Mouse (Mus musculus): ENCODE measurements at regions not wholly inside any gene's neighbourhood (a gene's known extent, or its start where the extent isn't known, plus 50 kb on each side); places are given as distances from the start of the nearest gene placed in this dataset.

- 91% methylated on average over 1 of the region's 1 CpGs for WGBS
- Histone ChIP-seq H3K36me3 (ENCODE audit: control insufficient read depth, insufficient read depth, low read length) (no peaks in the 10 kb centered on the region), H3K27me3 (replicated peaks; ENCODE audit: control insufficient read depth, insufficient read depth, low read length) (no peaks in the 10 kb centered on the region), H3K4me2 (ENCODE audit: low read length) (no peak overlapping the region), H3K9me3 (ENCODE audit: control insufficient read depth, low read length) (no peaks in the 10 kb centered on the region), H3K4me1 (ENCODE audit: control insufficient read depth, insufficient read depth, low read depth, low read length) (no peaks in the 10 kb centered on the region), H3K9ac (ENCODE audit: low read depth, low read length) (no peak overlapping the region), H3K27ac (ENCODE audit: low read depth, low read length) (no peak overlapping the region), H3K4me3 (ENCODE audit: low read length) (no peak overlapping the region)
- no peak for ATAC-seq
Observed at GRCm38 (mm10) chr12:32273474-32273873, 65.0 kb upstream of the Pik3cg start.

GRCm38 (mm10) chr12:32279861-32280260 lies 71.4 kb upstream of the Pik3cg start:
- Histone ChIP-seq H3K4me1 (ENCODE audit: control insufficient read depth, insufficient read depth, low read depth, low read length) (no peaks in the 10 kb centered on the region), H3K4me3 (ENCODE audit: low read length) (no peak overlapping the region), H3K9me3 (ENCODE audit: control insufficient read depth, low read length) (no peaks in the 10 kb centered on the region), H3K27ac (ENCODE audit: low read depth, low read length) (no peak overlapping the region), H3K9ac (ENCODE audit: low read depth, low read length) (no peak overlapping the region), H3K4me2 (ENCODE audit: low read length) (no peak overlapping the region), H3K36me3 (ENCODE audit: control insufficient read depth, insufficient read depth, low read length) (no peaks in the 10 kb centered on the region), H3K27me3 (replicated peaks; ENCODE audit: control insufficient read depth, insufficient read depth, low read length) (no peaks in the 10 kb centered on the region)
- ATAC-seq: no peak
- WGBS: 82% methylated on average over 4 of the region's 4 CpGs

DNA sequence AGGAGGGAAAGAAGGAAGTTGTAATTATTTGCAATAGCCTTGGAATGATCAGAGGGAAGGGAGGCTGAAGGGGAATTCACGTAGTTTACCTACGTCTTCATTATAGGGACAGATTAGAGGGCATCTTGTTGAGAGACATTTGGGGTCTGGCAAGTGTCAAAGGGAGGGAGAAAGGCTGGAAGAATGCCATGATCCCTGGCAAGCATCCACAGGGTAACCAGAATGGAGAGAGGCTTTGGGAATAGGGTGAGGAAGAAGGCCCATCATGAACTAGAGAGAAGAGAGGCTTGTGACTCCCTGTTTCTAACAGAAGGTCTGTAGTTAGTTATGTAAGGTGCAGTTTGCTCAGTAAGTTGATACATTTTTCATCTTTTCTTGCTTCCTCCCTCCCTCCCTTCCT lies 71.8 kb upstream of the Pik3cg start:
- Histone ChIP-seq H3K4me3 (ENCODE audit: low read length) (no peak overlapping the region), H3K9ac (ENCODE audit: low read depth, low read length) (no peak overlapping the region), H3K9me3 (ENCODE audit: control insufficient read depth, low read length) (no peaks in the 10 kb centered on the region), H3K4me1 (ENCODE audit: control insufficient read depth, insufficient read depth, low read depth, low read length) (no peaks in the 10 kb centered on the region), H3K36me3 (ENCODE audit: control insufficient read depth, insufficient read depth, low read length) (no peaks in the 10 kb centered on the region), H3K4me2 (ENCODE audit: low read length) (no peak overlapping the region), H3K27me3 (replicated peaks; ENCODE audit: control insufficient read depth, insufficient read depth, low read length) (no peaks in the 10 kb centered on the region), H3K27ac (ENCODE audit: low read depth, low read length) (no peak overlapping the region)
- WGBS: 83% methylated on average over 2 of the region's 2 CpGs
- ATAC-seq: no peak

DNA sequence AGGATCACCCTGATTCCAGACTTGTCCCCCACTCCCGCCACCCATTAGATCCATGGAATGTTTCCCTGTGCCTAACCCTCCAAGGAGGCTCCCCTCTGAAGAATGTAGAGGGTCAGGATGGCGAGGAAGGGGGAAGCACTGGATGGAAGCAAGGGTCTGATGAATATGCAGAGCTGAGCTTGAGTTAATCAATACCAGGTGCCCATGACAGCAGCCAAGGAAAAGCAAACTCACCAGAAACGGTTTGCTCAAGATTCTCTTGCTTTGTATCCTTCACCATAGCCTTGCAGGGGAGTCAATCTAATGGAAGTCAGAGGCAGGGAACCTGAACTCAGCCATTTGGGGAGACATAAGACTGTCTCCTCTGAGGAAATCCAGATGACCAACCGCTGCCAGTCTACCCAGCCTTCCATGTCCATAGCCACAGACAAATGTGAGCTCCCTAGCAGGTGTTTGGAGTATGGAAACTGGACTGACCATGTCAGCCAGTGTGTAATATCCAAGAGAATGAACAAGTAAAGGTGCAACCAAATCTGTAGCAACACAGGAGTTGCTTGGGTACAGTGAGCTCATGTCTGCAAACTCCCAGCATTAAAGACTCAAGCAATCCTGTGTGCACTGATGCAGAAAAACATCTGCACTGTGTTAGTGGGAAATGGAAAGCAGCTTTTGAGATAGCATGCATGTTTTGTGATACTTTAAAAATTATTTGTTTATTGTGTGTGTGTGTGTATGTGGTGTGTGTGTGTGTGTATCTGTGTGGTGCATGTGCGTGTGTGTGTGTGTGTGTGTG lies 74.1 kb upstream of the Pik3cg start:
- H3K4me1 ChIP-seq (ENCODE audit: control insufficient read depth, insufficient read depth, low read depth, low read length): no peaks in the 10 kb centered on the region
- H3K9me3 ChIP-seq (ENCODE audit: control insufficient read depth, low read length): no peaks in the 10 kb centered on the region
- H3K27me3 ChIP-seq (replicated peaks; ENCODE audit: control insufficient read depth, insufficient read depth, low read length): no peaks in the 10 kb centered on the region
- WGBS: 73% methylated on average over 5 of the region's 5 CpGs
- H3K27ac ChIP-seq (ENCODE audit: low read depth, low read length): no peak overlapping the region
- no peak overlapping the region for H3K4me2 ChIP-seq (ENCODE audit: low read length)
- no peak overlapping the region for H3K9ac ChIP-seq (ENCODE audit: low read depth, low read length)
- ATAC-seq: no peak
- H3K36me3 ChIP-seq (ENCODE audit: control insufficient read depth, insufficient read depth, low read length): no peaks in the 10 kb centered on the region
- no peak overlapping the region for H3K4me3 ChIP-seq (ENCODE audit: low read length)

GRCm38 (mm10) chr12:32285039-32285438 lies 76.6 kb upstream of the Pik3cg start:
- Histone ChIP-seq H3K9ac (ENCODE audit: low read depth, low read length) (no peak overlapping the region), H3K9me3 (ENCODE audit: control insufficient read depth, low read length) (no peaks in the 10 kb centered on the region), H3K27me3 (replicated peaks; ENCODE audit: control insufficient read depth, insufficient read depth, low read length) (no peaks in the 10 kb centered on the region), H3K4me1 (ENCODE audit: control insufficient read depth, insufficient read depth, low read depth, low read length) (no peaks in the 10 kb centered on the region), H3K27ac (ENCODE audit: low read depth, low read length) (no peak overlapping the region), H3K36me3 (ENCODE audit: control insufficient read depth, insufficient read depth, low read length) (no peaks in the 10 kb centered on the region), H3K4me3 (ENCODE audit: low read length) (no peak overlapping the region), H3K4me2 (ENCODE audit: low read length) (no peak overlapping the region)
- WGBS: 77% methylated on average over 2 of the region's 2 CpGs
- ATAC-seq: no peak

DNA sequence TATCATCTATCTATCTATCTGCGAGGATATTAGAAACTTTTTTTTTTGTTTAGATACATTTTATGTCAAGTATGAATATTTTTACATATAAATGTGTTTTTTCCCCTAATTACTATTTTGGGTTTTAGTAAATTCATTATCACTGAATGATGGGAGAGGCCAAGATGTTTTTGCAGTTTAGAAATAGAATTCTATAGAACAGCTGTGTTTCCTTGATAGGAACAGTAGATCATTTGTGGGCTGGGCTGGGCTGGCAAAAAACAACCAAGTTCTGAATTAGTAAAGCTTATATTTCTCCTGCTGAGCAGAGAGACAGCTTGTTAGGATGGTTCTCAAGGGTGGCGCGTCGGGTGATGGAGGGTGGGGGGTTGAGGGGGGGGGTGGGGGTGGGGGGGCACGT lies 78.2 kb upstream of the Pik3cg start:
- WGBS: 44% methylated on average over 3 of the region's 5 CpGs
- H3K9me3 ChIP-seq (ENCODE audit: control insufficient read depth, low read length): no peaks in the 10 kb centered on the region
- H3K27me3 ChIP-seq (replicated peaks; ENCODE audit: control insufficient read depth, insufficient read depth, low read length): no peaks in the 10 kb centered on the region
- no peaks in the 10 kb centered on the region for H3K36me3 ChIP-seq (ENCODE audit: control insufficient read depth, insufficient read depth, low read length)
- H3K4me3 ChIP-seq (ENCODE audit: low read length): no peak overlapping the region
- no peaks in the 10 kb centered on the region for H3K4me1 ChIP-seq (ENCODE audit: control insufficient read depth, insufficient read depth, low read depth, low read length)
- H3K9ac ChIP-seq (ENCODE audit: low read depth, low read length): no peak overlapping the region
- no peak overlapping the region for H3K4me2 ChIP-seq (ENCODE audit: low read length)
- no peak overlapping the region for H3K27ac ChIP-seq (ENCODE audit: low read depth, low read length)
- no peak for ATAC-seq

DNA sequence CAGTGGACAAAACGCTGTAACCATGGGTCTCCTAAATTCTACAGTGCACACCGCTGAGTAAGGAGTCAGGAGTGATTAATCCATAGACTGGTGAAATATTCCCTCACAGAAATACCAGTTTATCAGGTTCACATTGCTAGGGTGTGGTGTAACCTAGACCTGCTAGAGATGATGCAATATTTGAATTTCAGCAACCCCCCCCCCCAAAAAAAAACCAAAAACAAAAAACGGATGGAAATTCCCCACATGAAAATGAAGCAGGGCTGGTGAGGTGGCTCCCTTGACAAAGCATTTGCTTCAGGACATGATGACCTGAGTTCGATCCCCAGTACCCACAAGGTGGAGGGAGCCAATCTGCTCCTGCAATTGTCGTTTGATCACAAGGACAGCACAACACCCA lies 82.7 kb upstream of the Pik3cg start:
- 86% methylated on average over 5 of the region's 5 CpGs for WGBS
- H3K4me1 ChIP-seq (ENCODE audit: control insufficient read depth, insufficient read depth, low read depth, low read length): no peaks in the 10 kb centered on the region
- H3K4me3 ChIP-seq (ENCODE audit: low read length): no peak overlapping the region
- no peaks in the 10 kb centered on the region for H3K9me3 ChIP-seq (ENCODE audit: control insufficient read depth, low read length)
- H3K36me3 ChIP-seq (ENCODE audit: control insufficient read depth, insufficient read depth, low read length): no peaks in the 10 kb centered on the region
- no peak overlapping the region for H3K4me2 ChIP-seq (ENCODE audit: low read length)
- no peak overlapping the region for H3K27ac ChIP-seq (ENCODE audit: low read depth, low read length)
- ATAC-seq: no peak
- no peaks in the 10 kb centered on the region for H3K27me3 ChIP-seq (replicated peaks; ENCODE audit: control insufficient read depth, insufficient read depth, low read length)
- no peak overlapping the region for H3K9ac ChIP-seq (ENCODE audit: low read depth, low read length)

DNA sequence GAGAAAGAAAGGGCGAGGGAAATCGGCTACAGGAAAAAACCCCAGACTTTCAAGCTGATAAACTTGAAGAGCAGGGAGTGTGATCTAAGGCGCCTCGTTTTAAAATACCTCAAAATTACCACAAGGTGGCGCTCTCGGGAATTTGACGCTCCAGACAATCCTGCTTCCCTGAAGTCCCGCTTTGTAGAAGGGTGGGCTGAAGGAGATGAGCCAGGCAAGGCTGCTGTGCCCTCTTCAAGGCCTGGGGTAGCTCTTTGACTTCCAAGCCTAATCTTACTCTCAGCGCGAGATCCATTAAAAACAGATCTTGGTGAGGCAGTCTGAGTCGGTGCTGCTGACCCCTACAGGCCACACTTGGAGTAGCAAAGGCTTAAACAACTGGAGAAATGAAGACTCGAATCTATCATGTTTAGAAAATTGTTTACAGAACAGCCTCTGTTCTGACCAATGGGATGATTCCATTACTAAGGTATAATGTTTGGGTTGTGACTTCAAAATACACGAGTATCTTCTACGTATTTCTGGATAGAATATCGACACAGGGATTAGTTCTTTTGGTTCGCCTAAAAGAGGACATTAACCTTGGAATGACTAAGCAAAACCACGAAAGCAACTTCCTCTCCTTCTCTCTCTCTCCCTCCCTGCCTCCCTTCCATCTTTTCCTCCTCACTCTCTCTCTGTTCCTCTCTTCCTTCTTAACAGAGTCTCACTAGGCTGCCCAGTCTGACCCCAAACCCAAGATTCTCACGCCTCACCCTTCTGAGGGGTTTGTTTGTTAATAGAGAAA lies 83.7 kb upstream of the Pik3cg start:
- Histone ChIP-seq H3K4me2 (ENCODE audit: low read length) (peak overlapping the region; percentile 56), H3K27ac (ENCODE audit: low read depth, low read length) (no peak overlapping the region), H3K36me3 (ENCODE audit: control insufficient read depth, insufficient read depth, low read length) (no peaks in the 10 kb centered on the region), H3K27me3 (replicated peaks; ENCODE audit: control insufficient read depth, insufficient read depth, low read length) (no peaks in the 10 kb centered on the region), H3K4me1 (ENCODE audit: control insufficient read depth, insufficient read depth, low read depth, low read length) (no peaks in the 10 kb centered on the region), H3K9me3 (ENCODE audit: control insufficient read depth, low read length) (no peaks in the 10 kb centered on the region), H3K4me3 (ENCODE audit: low read length) (peak overlapping the region; percentile 36), H3K9ac (ENCODE audit: low read depth, low read length) (peak overlapping the region; percentile 54)
- WGBS: 26% methylated on average over 18 of the region's 18 CpGs
- peak; percentile 96 for ATAC-seq

GRCm38 (mm10) chr12:32292749-32293128 lies 84.3 kb upstream of the Pik3cg start:
- no peak for ATAC-seq
- Histone ChIP-seq H3K9me3 (ENCODE audit: control insufficient read depth, low read length) (no peaks in the 10 kb centered on the region), H3K4me3 (ENCODE audit: low read length) (no peak overlapping the region)

More at GRCm38 (mm10) chr12:32292749-32293128, 84.3 kb upstream of the Pik3cg start:
- Histone ChIP-seq H3K36me3 (ENCODE audit: control insufficient read depth, insufficient read depth, low read length) (no peaks in the 10 kb centered on the region), H3K9ac (ENCODE audit: low read depth, low read length) (no peak overlapping the region), H3K27me3 (replicated peaks; ENCODE audit: control insufficient read depth, insufficient read depth, low read length) (no peaks in the 10 kb centered on the region), H3K4me1 (ENCODE audit: control insufficient read depth, insufficient read depth, low read depth, low read length) (no peaks in the 10 kb centered on the region), H3K4me2 (ENCODE audit: low read length) (no peak overlapping the region), H3K27ac (ENCODE audit: low read depth, low read length) (no peak overlapping the region)
- 68% methylated on average over 5 of the region's 5 CpGs for WGBS

Data from hindbrain, embryonic 16.5 days (tissue).